Mouse (Mus musculus): ENCODE data around the gene Rpl29.
A peak's percentile ranks its signal among the peaks of the same experiment; 100 is the strongest.

Rpl29 gene

DNA sequence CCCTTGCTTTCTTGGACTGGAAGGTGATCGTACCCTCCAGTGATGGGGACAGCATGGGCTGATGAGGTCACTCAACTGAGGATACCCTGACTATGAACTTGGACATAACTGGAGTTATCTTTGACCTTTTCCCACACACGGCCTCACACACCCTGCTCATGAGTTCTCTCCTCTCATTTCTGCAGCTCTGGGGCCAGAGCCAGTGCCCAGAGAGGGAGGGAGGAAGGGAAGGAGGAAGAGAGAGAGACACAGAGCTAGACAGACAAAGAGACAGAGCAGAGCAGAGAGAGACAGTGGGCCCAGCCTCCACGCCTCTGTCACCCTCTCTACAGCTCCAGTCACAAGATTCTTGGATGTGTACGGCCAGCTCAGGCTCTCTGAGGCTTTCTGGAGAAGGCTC, 43.1 kb downstream of the Rpl29 start:
- DNase-seq (ENCODE audit: low spot score in 2 of 2): no peak

- no peak for DNase-seq (ENCODE audit: low spot score in 2 of 2)
Observed at GRCm38 (mm10) chr9:106473081-106473752, 44.0 kb downstream of the Rpl29 start.

DNA sequence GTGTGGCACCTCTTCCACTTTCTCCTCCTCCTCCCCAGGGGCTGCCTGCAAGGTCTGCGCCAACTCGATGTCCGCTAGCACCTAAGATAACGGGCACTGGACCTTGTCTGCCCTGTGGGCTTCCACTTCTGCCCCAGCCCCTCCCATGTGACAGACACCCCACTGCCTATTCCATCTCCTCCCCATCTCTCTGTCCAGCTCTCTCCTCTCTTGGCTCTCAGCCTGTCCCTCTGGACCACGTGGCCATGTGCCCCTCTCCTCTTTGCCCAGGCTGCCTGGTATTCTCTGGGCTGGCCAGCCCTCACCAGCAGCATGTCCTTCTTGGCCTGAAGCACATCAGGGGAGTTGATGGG, 44.5 kb downstream of the Rpl29 start:
- no peak for DNase-seq (ENCODE audit: low spot score in 2 of 2)

GRCm38 (mm10) chr9:106474456-106474855, 45.2 kb downstream of the Rpl29 start:
- DNase-seq (ENCODE audit: low spot score in 2 of 2): peak; percentile 60 to 71

- no peak for DNase-seq (ENCODE audit: low spot score in 2 of 2)
Observed at GRCm38 (mm10) chr9:106475046-106475445, 45.8 kb downstream of the Rpl29 start.

DNA sequence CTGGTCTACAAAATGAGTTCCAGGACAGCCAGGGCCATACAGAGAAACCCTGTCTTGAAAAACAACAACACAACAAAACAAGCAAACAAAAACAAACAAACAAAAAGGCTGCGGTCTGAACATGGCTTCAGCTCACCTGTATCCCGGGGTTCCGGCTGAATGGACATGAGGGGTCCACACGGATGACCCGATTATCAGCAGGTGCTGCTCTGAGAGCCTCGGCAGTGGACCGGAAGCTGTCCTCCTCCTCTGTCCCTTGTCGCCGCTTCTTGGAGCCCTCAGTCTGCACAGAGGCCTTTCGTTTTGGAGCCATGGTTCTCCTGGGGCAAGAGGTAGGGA, 46.4 kb downstream of the Rpl29 start, which contains the start of gene Rrp9:
Gene Rrp9, plus strand, starts transcription at position 301 of the 339 bp plus-strand sequence.
- no peak for DNase-seq (ENCODE audit: low spot score in 2 of 2)

DNA sequence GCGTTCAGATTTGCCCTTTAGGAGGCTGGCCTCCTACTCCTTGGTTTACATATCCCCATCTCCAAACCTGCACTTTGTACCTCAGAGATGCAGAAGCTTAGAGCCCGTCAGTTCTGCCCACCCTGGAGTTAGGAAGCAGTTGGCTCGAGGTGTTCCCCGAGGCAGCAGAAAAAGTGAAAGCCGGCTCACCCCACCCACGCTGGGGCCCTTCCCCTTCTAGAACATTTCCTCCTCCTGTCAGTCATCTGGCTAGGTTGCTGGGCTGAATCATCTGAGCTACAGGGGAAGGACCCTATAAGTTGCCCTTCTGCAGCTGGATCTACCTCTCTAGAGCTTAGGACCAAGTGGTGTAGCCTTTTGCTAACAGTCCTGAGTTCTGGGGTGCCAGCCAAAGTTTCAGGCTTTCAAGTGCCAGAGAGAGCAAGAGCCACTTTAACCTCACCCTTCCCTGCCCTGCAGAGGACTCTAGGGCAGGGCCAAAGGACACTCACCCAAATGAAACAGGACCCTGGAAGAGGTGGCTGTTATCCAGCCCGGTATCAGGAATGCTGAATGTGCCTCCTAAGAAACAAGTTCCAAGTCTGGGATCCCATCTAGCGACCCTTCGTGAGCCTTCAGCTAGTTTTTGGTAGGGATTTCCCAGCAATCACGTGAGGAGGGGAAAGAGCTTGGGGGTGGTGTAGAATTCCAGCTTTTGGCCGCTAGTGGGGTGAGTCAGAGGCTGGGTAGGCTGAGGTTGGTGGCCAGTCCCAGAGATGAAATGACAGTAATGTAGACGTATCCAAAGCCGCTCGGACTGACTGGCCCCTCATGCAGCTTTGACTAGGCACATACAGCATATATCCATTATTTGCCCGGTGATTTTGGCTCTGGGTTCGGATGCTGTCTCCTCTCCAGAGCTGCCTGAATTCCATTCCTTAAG, 47.0 kb downstream of the Rpl29 start:
- peak; percentile 51 to 68 for DNase-seq (ENCODE audit: low spot score in 2 of 2)

- DNase-seq (ENCODE audit: low spot score in 2 of 2): peak; percentile 98 to 99
Observed at GRCm38 (mm10) chr9:106476924-106477484, 47.8 kb downstream of the Rpl29 start, which contains the start of gene Parp3. Parp3 (minus strand) TSS chr9:106476949.

DNA sequence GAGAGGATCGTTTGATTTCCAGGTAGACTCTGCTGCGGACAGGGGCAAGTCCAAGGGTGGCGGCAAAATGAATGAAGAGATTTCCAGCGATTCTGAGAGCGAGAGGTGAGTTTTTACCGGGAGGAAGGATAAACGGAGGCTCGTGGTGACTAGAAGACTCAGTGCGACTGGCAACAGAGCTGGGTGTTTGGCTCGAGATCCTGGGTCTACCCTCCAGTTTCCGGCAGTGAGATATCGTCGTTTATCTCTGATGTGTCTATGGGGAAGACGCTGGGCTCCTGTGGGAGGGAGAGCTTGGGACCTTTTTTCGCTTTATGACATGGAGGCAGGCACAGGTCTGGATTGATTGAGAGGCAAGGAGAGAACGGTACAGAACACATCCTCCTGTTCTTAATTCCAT, 48.4 kb downstream of the Rpl29 start:
- no peak for DNase-seq (ENCODE audit: low spot score in 2 of 2)

- no peak for DNase-seq (ENCODE audit: low spot score in 2 of 2)
Observed at GRCm38 (mm10) chr9:106478101-106478500, 48.8 kb downstream of the Rpl29 start.

- no peak for DNase-seq (ENCODE audit: low spot score in 2 of 2)
Observed at GRCm38 (mm10) chr9:106480541-106480940, 51.3 kb downstream of the Rpl29 start.

DNA sequence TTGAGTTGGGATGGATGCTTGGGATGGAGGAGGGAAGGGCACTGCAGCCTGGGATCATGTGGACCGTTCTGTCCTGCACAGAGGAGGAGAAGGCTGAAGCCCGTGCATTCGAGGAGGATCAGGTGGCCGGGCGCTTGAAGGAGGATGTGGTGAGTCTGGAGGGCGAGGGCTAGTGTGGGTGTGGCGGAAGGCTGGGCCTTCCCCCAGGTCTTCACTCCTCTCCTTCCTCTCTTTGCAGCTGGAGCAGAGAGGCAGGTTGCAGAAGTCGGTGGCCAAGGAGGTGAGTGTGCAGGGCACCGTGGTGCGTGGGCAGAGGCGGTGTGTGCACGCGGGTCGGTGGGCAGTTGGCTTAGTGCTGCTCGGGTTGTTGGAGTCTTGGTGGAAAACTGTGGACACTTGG, 51.8 kb downstream of the Rpl29 start:
- peak; percentile 29 to 35 for DNase-seq (ENCODE audit: low spot score in 2 of 2)
